In the genomic region with DNA sequence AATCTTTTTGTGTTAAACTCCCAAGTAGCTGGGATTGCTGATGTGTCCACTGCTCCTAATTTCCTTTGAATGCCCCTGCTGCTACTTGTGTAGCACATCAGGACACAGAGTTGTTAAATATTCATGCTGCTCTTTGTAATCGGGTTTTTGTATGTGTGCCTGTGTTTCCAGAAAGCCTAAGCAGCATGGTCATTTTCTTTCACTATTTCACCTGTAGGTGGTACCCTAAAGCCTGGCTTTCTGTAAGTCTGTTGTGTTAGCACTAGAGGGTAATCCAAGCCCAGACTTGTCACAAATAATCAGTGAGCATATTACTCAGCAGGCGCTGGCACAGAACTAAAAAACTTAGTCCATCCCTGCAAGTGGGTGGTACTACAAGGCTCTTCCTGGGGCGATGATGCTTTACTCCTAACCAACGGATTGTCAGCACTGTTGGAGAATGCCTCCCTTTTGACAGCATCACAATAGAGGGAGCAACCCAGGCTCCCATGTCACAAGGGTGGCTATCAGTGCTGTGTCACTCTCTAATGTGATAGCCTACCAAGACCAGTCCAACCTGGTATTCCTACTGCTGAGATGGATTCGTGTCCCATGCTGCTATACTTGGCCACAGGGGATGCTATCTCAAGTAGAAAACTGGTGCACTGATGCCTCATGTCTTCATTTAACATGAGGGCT, we compare ENCODE assay signal across 7 mouse cellular contexts. TPM values are rescaled to one million over a fixed set of nuclear protein-coding genes. Genes with fewer than 3 reads are reported as not detected.
DNase-seq lines count a peak whose midpoint lies in the region; ATAC-seq and TF ChIP-seq lines count a peak whose summit lies in the region.

No protein-coding gene starts in this region.

- no peak for TF ChIP-seq EP300 in stomach, postnatal 0 days (optimal IDR thresholded peaks at IDR 0.05)

- H3K9me3 ChIP-seq in embryonic facial prominence, embryonic 15.5 days (replicated peaks) = no peaks in the 10 kb centered on the region
- no peaks in the 10 kb centered on the region for H3K9me3 ChIP-seq in lung, embryonic 14.5 days (ENCODE audit: low read depth, low read length)
- H3K9me3 ChIP-seq in stomach, postnatal 0 days (ENCODE audit: control insufficient read depth, low read length) = no peaks in the 10 kb centered on the region

- peak; percentile 61 for TF ChIP-seq CTCF in left cerebral cortex, adult 2 months (IDR thresholded peaks at IDR 0.05)
- TF ChIP-seq CTCF in lung, embryonic 14.5 days (IDR thresholded peaks at IDR 0.05; ENCODE audit: low read depth) = peak; percentile 45; the same call in 1 of the 2 replicates
- TF ChIP-seq CTCF in stomach, postnatal 0 days (IDR thresholded peaks at IDR 0.05; ENCODE audit: low read depth) = peak; percentile 72

- WGBS in embryonic facial prominence, embryonic 15.5 days = 32% methylated on average over 5 of the region's 5 CpGs
- WGBS in lung, embryonic 14.5 days = 58% methylated on average over 5 of the region's 5 CpGs
- 50% methylated on average over 5 of the region's 5 CpGs for WGBS in stomach, postnatal 0 days

- no peak overlapping the region for H3K27ac ChIP-seq in left cerebral cortex, adult 2 months
- H3K27ac ChIP-seq in embryonic facial prominence, embryonic 15.5 days (replicated peaks) = no peak overlapping the region
- no peak overlapping the region for H3K27ac ChIP-seq in lung, embryonic 14.5 days (ENCODE audit: low read depth)
- no peak overlapping the region for H3K27ac ChIP-seq in stomach, postnatal 0 days (replicated peaks)

- ATAC-seq in embryonic facial prominence, embryonic 15.5 days (ENCODE audit: insufficient number of reproducible peaks, low FRiP score, low TSS enrichment, low read depth) = peak; percentile 47; the same call in 1 of the 2 replicates
- no peak for ATAC-seq in lung, embryonic 14.5 days (ENCODE audit: insufficient read depth)
- peak; percentile 29; the same call in 1 of the 2 replicates for ATAC-seq in stomach, postnatal 0 days (ENCODE audit: low FRiP score, low TSS enrichment)

- H3K36me3 ChIP-seq in embryonic facial prominence, embryonic 15.5 days = no peaks in the 10 kb centered on the region
- H3K36me3 ChIP-seq in lung, embryonic 14.5 days (ENCODE audit: insufficient read depth) = no peaks in the 10 kb centered on the region
- no peaks in the 10 kb centered on the region for H3K36me3 ChIP-seq in stomach, postnatal 0 days (ENCODE audit: control insufficient read depth, insufficient read depth, low read length)

- no peak overlapping the region for H3K4me3 ChIP-seq in left cerebral cortex, adult 2 months
- H3K4me3 ChIP-seq in embryonic facial prominence, embryonic 15.5 days (replicated peaks) = no peak overlapping the region
- H3K4me3 ChIP-seq in lung, embryonic 14.5 days (ENCODE audit: low read depth, low read length) = no peak overlapping the region
- no peak overlapping the region for H3K4me3 ChIP-seq in stomach, postnatal 0 days (ENCODE audit: low read depth, low read length)

- no peaks in the 10 kb centered on the region for H3K4me1 ChIP-seq in embryonic facial prominence, embryonic 15.5 days
- H3K4me1 ChIP-seq in lung, embryonic 14.5 days (ENCODE audit: insufficient read depth) = no peaks in the 10 kb centered on the region
- no peaks in the 10 kb centered on the region for H3K4me1 ChIP-seq in stomach, postnatal 0 days (replicated peaks; ENCODE audit: control insufficient read depth, insufficient read depth)

- DNase-seq in left cerebral cortex, adult 2 months (ENCODE audit: extremely low spot score in 1 of 2, low spot score in 2 of 2) = no peak
- no peak for DNase-seq in left cerebral cortex, adult 11 months (ENCODE audit: low spot score)
- peak; percentile 79 for DNase-seq in Muller cell, postnatal 12 days (ENCODE audit: inconsistent ontology term)
- DNase-seq in lung, embryonic 14.5 days = peak; percentile 18
- no peak for DNase-seq in stomach, postnatal 0 days (ENCODE audit: low spot score)
- DNase-seq in testis, postnatal 14 days (ENCODE audit: low spot score) = no peak

- H3K27me3 ChIP-seq in embryonic facial prominence, embryonic 15.5 days = no peaks in the 10 kb centered on the region
- H3K27me3 ChIP-seq in lung, embryonic 14.5 days (ENCODE audit: insufficient read depth, low read length) = no peaks in the 10 kb centered on the region
- no peaks in the 10 kb centered on the region for H3K27me3 ChIP-seq in stomach, postnatal 0 days (ENCODE audit: control insufficient read depth, insufficient read depth, low read length)

- no peak overlapping the region for H3K9ac ChIP-seq in embryonic facial prominence, embryonic 15.5 days
- H3K9ac ChIP-seq in lung, embryonic 14.5 days = no peak overlapping the region
- no peak overlapping the region for H3K9ac ChIP-seq in stomach, postnatal 0 days (ENCODE audit: low read length)

- no peak overlapping the region for H3K4me2 ChIP-seq in embryonic facial prominence, embryonic 15.5 days (replicated peaks)
- no peak overlapping the region for H3K4me2 ChIP-seq in lung, embryonic 14.5 days
- H3K4me2 ChIP-seq in stomach, postnatal 0 days (replicated peaks; ENCODE audit: low read depth) = no peak overlapping the region

- intact Hi-C loops in left cerebral cortex, adult 2 months (cut with DNase I) = loop anchor here (1.0 to 10.0 kb wide), 2 partner anchors 39 to 351 kb away; no protein-coding TSS in a partner anchor

RNA-seq across cellular contexts. Expression of a gene that starts 27.2 kb away (rescaled TPM):
- total RNA-seq in left cerebral cortex, adult 2 months (2021) = 10 to 100 TPM; 11.3 to 11.5 TPM
- 14.3 and 14.5 TPM in 2 replicates for polyA plus RNA-seq in embryonic facial prominence, embryonic 15.5 days (2015; fragmentation: Nextera tagmentation; extraction: Ambion mirVana)
- 31.2 and 37.5 TPM in 2 replicates for polyA plus RNA-seq in lung, embryonic 14.5 days (2014; fragmentation: Nextera tagmentation; extraction: Ambion mirVana)
- polyA plus RNA-seq in stomach, postnatal 0 days (2015; fragmentation: Nextera tagmentation; extraction: Ambion mirVana) = 19.7 and 20.1 TPM in 2 replicates

Comparison
In these comparisons a context has a peak if more than half of its experiments do, and no peak if none do; other contexts are left out.
1. DNase-seq: peak in Muller cell, postnatal 12 days (single experiment) and lung, embryonic 14.5 days (single experiment); none in left cerebral cortex, adult 2 months (0 of 2), left cerebral cortex, adult 11 months (single experiment), stomach, postnatal 0 days (single experiment) and testis, postnatal 14 days (single experiment).
2. Peak in every context shown above with its lines, with median percentiles within 50 percentile points of each other: CTCF ChIP-seq.